Mouse (Mus musculus) embryonic fibroblast, embryonic 13.5 days (primary cell): ENCODE measurements around the gene Tcp11l2.

Experiments used
- CTCF ChIP-seq: IDR thresholded peaks from 2 replicates; pipeline ENCODE4 v1.5.1; 2011; ENCODE audit warnings: mild to moderate bottlenecking, control low read depth, low read length, moderate library complexity, borderline replicate concordance; ENCODE audit not compliant: insufficient read depth
- POLR2A ChIP-seq: IDR thresholded peaks from 2 replicates; pipeline ENCODE4 v1.6.1; 2011; ENCODE audit warnings: low read depth, mild to moderate bottlenecking, control low read depth, low read length, moderate library complexity

DNA sequence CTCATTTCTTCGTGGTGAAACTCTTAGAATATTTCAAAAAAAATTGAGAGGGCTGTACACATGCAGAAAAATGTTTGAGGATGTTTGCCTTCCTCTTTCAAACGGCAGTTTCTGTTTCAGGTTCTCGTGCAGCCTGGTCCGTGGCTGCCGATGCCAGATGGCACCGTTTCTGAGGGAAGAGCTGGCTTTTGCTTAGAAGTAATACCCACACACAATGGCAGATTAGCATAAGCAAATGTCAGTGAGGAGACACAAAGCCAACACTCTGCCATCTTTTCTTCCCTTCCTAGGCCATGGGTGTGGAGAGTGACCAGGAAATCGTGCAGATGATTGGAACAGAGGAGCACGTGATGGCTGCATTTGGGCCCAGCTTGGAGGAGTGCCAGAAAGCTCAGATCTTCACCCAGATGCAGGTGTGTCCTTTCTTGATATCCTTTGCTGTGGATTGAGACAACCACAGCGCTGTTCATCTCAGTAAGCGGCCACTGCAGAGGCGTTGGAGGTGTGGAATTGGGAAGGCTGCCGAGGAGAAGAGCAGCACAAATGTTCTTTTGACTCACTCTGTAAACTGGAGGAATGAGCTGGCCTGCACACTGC lies 70.2 kb downstream of the Tcp11l2 start:
- TF ChIP-seq CTCF, result no peak
- no peak for TF ChIP-seq POLR2A
